Mouse (Mus musculus): ENCODE data around the gene Kazn.

Gene Kazn

GRCm38 (mm10) chr4:142118522-142118921 is 120.7 kb downstream of the Kazn start:
- DNase-seq (ENCODE audit: low read depth, low spot score) = no peak

DNA sequence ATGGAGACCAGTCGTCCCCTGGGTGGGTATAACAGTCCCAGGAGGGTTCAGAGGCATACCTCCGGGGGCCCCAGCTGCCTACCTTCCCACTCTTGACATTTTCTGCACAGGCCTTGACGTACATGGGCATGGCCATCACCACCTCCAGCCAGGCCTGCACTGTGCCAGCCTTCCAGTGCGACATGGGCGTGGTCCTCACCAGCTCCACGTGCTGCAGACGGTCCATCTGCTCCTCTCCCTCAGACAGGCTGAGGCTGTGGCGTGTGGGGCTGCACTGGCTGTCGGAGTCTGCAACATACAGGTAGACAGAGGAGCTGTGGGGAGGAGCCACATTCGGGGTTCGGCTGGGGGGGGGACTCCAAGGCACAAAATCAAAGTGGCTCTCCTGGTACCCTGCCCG is 121.2 kb downstream of the Kazn start:
- no peak for DNase-seq (ENCODE audit: low read depth, low spot score)

DNA sequence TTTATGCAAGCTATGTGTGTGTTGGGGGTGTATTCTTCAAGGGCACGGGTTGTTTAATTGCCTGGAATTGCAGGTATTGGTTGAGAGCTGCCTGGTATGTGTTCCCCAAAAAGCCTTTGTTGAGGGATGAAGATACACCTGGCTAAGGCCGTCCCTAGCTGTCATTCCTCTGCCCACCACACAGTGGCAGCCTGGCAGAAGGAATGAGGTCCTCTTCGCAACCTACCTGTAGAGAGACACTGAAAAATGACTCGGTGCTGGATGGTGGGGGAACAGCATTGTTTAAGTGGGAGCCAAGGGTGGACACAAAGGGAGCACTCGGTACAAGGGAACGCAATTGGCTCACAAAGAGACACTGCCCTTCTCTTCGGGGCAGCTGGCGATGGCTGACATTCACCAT is 125.9 kb downstream of the Kazn start:
- DNase-seq (ENCODE audit: low read depth, low spot score) = no peak

DNA sequence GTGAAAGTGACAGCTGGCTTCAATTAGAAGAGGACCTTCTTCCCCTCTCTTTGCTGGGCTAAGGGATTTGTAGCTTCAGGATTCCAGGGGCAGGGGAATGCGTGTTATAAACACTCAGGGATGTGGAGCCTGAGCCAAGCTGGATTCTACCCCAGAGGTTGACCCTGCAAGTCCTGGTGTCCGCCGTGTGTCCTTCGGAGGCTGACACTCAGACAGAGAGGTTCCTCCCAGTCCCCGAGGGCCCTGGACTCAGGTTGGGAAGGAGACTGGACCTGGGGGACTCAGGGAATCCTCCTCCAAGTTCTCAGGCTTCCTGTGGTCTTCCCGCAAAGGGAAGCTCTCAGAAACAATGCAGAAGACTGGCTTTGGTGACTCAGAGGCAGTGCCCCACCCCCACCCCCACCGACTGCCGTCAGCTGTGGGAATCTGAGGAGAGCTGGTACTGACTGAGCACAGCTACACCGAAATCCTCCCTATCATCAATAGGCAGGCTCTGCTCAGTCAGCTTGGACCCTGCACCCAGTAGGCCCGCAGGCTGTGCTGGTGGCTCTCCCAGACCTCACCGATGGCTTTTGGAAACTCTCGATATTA is 136.0 kb downstream of the Kazn start:
- no peak for DNase-seq (ENCODE audit: low read depth, low spot score)

DNA sequence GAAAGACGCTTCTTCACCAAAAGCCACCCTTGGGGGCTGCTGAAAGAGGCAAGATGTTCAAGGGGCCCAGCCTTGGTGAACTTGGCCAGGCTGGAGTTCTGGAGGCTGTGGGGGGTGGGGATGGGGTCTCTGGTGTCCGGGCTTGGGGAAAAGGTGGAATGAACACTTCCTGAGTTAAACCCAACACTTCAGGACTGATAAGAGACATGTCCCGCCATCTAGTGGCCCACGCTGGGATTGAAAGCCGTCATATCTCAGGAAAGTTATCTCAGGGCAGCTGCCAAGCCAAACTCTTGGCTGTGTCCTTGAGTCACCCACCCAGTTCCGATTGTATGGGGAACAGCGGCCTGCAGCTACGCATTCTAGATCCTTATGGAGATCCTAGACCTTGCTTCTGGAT is 140.9 kb downstream of the Kazn start:
- no peak for DNase-seq (ENCODE audit: low read depth, low spot score)

GRCm38 (mm10) chr4:142097871-142098270 is 141.3 kb downstream of the Kazn start:
- no peak for DNase-seq (ENCODE audit: low read depth, low spot score)

DNA sequence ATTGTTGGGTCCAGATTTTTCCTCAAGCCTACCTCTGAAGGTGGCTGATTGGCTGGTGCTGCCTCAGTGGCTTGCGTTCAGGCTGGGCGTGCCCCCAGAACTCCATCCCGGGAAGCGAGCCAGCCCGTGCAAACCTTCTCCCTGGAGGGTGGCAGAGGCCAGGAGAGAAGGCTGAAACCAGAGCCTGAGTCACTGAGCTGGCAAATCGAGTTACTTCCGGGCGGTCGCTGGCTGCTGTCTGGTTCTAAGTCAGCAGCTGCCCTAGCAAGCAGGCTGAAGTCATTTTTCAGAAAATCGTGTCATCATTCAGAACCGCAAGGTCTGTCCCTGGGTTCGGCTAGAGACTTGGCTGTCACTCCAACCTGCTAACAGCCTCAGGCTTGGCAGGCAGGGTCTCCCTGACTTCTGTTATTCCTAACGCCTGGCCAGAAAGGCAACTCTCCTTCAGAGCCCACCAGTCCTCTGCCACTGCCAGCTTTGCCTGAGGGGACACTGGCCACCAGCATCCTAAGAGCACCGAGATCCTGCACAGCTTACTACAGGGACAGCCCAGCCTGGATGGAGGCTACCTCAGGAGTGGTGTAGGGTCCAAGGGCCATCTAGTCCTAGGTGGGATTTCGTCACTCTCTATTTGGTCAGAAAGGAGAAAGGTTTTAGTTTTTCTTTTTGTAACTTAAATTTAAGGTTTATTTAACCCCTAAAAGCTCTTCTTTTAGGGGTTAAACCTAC is 143.5 kb downstream of the Kazn start:
- DNase-seq (ENCODE audit: low read depth, low spot score) = no peak

DNA sequence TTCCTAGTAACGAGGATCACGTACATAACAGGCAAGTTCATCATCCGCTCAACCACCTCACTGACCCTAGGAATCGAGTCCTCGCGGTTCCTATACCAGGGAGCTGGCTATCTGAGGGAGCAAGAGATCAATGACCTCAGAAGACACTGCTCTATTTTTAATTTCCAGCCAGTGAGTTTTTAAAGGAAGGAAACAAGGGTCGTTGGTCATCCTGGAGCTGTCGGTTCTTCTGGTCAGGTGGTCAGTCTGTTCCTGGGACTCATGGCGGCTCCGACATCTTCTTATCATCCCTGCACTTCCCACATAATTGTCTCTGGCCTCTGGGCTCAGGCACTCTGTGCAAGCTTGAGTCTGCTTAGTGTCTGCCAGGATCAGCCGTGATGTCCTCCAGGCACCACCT is 144.8 kb downstream of the Kazn start:
- no peak for DNase-seq (ENCODE audit: low read depth, low spot score)

DNA sequence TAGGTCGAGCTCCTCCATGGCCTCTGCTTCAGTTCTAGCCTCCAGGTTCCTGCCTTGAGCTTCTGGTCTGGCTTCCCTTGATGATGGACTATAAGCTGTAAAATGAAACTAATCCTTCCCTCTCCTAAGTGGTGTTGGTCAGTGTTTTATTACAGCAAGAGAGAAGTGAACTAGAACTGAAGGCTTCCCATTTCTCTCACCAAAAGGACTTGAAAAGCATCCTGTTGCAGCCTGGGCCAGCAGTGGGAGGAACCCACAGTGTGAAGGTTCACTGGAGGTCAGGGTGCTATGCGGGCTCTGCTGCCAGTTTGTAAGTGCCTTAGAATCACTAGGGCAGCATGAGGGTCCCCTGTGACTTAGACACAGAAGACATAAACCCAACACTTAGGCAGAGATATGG is 148.1 kb downstream of the Kazn start:
- no peak for DNase-seq (ENCODE audit: low read depth, low spot score)

DNA sequence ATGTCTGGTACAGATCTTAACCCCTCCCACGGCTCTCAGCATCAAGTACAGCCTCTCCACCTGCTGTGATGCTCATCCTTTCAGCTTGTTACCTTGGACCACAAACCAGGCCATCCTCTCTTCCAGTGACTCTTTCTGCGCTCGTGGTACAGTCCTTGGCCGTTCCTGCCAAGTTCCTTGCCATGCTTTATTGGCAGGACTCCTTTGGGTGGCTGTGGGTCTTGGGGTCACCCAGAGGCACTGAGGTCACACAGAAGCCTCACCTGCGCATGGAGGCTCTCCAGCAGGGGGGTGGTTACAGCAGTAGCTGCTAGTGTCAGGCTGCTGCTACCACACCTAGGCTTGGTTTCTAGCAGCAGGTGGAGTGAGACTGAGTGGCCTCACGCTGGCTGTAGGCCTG is 149.2 kb downstream of the Kazn start:
- DNase-seq (ENCODE audit: low read depth, low spot score) = no peak

DNA sequence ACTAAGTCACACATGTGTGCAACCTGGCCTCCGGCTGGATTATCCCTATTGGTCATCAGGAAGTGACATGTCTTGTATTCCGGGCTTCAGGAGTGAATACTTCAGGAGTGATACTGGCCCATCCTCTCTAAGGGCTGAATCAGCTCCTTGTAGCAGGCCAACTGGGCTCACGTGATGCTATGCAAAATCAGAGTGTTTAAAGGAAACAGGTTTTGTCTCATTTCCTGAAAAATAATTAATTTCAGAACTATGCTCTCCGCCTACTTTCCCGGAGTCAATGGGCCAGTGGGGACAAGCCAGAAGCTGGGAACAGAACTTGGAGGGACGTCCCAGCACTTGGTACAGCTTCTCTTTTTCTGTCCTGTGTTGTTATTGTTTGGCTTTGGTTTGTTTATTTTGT is 150.4 kb downstream of the Kazn start:
- no peak for DNase-seq (ENCODE audit: low read depth, low spot score)

DNA sequence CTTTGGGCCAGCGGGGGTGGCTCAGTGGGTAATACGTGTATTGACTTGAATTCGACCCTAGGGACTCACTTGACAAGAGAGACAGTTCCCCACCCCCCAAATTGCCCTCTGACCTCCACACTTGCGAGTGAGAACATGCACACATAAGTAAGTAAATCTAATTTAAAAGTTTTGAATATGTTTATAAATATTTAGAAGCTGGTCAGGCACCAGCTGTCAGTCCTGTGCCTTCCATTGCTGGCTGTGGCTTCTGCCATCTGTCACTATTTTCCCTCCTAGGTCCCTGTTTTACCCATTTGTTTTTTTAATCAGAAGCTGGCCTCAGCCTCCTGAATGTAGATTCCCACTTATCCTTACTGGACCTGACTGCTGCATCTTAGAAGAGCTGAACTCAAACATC is 150.8 kb downstream of the Kazn start:
- DNase-seq (ENCODE audit: low read depth, low spot score) = no peak

DNA sequence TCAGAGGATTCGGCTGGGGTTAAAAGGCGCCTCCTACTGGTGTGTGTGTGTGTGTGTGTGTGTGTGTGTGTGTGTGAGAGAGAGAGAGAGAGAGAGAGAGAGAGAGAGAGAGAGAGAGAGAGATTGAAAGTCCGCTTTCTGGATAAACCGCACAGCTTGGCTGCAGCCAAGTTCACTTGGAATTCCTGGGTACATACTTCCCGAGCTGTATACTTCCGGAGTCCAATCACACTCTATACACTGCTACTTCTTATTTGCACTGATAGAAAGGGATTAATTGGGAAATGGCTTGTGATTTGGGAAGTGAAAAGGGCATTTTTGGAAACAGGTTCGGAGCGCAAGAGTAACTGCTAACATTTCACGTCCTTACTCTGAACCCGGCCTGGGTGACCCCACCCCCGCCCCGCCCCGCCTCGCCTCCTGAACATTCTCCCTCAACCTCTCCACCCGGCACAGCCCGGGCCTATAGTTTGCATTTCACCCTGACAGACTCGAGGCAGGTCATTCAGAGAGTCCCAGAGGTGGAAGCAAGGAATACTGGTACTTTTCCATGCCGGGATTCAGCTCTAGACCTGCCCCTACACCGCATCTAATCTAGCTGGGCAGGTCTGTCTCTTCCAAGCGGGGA is 154.2 kb downstream of the Kazn start:
- no peak for DNase-seq (ENCODE audit: low read depth, low spot score)

DNA sequence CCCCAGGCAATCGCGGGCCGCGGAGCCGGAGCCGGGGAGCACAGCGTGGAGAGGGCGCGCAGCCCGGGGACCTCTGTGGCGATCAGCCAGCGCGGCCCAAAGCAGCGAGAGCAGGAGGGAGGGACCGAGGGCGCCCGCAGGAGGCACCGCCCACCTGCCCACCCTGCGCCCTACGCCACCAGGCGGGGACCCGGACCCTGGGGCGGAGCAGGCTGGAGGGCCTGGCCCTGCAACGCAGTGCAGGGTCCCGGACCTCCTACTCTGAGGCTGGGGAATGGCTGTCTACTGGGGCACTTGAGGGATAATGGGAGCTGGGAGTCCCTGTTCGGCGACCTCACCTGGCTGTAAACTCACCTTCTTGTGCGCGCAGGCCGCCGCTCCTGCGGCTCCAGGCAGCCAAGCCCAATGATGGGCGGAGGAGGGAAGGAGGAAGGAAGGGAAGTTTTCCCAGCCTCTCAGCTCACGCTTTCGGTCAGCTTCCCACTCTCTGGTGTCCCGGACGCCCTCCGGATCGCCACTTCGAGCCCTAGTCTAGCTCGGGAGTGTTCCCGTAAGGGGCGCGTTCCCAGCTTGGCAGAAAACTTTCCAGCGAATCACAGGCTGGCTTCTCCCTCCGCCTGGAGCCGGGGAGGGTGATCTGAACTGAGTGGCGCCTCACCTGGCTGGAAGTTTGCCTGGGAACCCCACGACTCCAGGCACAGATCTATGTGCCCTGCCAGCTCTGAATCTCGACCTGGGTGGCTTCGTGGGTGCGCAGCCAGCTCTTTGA is 154.9 kb downstream of the Kazn start, which contains the start of gene Tmem51:
Gene Tmem51, minus strand, starts transcription at position 174 of the 769 bp plus-strand sequence.
- DNase-seq (ENCODE audit: low read depth, low spot score) = no peak

DNA sequence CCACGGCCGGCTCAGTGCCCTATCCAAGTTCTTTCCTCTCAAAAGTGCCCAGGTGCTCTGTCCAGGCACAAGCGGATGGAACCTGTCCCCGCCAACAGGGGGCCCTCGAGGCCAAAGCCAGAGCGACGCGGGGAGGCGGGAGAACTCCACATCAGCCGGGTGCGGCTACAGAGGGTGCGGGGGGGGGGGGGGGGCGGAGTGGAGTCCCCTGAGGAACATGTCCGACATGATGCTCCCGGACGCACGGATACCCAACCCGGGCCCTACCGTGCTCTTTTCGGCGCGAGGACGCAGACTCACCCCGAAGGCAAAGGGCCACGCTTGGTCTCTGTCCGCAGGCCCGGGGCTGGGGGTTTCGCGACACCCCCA is 155.5 kb downstream of the Kazn start:
- no peak for DNase-seq (ENCODE audit: low read depth, low spot score)

DNA sequence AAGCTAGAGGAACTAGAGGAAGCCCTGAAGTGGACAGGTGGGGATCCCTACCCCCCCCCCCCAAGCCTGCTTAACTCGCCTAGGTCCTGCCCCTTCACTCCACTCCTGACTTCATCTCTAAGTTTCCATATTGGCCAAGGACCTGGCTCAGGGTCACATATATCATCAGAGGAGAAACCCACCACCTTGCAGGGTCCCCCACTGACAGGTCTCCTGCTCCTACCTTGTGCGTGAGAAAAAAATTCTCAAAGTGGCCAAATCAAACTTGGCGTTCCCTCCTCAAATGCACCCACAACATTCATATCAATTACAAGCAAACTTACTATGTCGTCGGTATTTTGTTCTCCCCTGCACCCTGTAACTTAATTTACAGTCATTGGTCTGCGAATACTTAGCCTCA is 156.0 kb downstream of the Kazn start:
- DNase-seq (ENCODE audit: low read depth, low spot score) = no peak

DNA sequence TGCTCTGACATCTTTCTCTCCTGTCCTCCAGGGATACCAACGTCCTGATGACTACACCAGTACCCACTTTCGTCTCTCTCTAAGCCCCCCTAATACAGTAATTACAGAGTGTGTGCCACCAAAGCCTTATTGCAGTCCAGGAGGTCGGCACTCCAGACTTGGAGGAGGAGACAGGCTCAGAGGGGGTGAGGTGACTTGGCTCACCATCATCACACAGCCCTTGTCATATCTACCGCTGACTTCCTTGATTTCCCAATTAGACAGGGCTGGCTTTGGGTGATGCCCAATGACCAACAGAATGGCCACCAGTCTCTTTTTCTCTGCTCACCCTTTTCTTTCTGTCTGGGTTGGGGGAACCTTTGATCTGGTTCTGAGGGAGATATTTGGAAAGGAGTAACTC is 156.5 kb downstream of the Kazn start:
- DNase-seq (ENCODE audit: low read depth, low spot score) = no peak

DNA sequence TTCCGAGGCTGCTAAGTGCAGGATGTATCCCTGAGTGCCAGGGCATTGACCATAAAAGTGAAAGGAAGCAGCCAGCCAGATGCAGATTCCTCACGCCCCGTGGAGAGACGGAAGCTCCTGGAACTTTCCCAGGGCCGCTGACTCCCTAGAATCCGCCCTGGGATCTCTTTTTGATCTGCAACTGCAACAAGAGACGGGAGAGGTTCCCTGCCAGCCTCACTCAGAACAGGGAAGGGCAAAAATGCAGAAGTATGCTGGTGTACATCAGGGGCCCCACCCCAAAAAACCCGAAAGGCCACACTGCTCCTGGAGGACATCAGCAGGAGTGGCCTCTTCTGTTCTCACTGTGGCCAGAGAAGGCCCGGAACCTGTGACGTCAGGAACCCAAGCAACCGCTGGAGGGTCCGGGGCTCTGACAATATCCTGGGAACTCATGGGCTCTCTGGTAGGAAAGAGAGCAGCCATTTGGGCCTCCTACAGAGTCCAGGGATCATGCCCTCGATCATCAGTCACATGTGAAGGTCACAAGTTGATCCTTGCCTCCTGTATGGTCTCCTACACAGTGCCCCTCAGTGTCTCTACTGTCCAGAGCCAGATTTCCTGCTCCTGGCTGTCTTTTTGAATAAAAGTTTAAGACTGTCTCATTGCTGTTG is 157.4 kb downstream of the Kazn start:
- DNase-seq (ENCODE audit: low read depth, low spot score) = no peak

- DNase-seq (ENCODE audit: low read depth, low spot score) = no peak
These were observed 158.1 kb downstream of the Kazn start for GRCm38 (mm10) chr4:142080901-142081630.

GRCm38 (mm10) chr4:142080487-142080767 is 158.8 kb downstream of the Kazn start:
- DNase-seq (ENCODE audit: low read depth, low spot score) = no peak
